Mouse (Mus musculus) forebrain, embryonic 12.5 days (tissue): ENCODE results near the gene Dlx5. TPM values are rescaled to one million over a fixed set of nuclear protein-coding genes. Genes with fewer than 3 reads are reported as not detected.

Experiments
- ATAC-seq: fragments of 200-750 bp; cut with Nextera tagmentation; 2 replicates; pipeline ENCODE4 v1.8.0; 2017; ENCODE audit warnings: moderate TSS enrichment; ENCODE audit not compliant: low FRiP score
- H3K27ac ChIP-seq: fragments of 300-500 bp; sonication (generic); 2 replicates; pipeline ENCODE4 v1.5.1; 2016; ENCODE audit warnings: mild to moderate bottlenecking
- H3K27me3 ChIP-seq: fragments of 300-500 bp; sonication (generic); 2 replicates; pipeline ENCODE4 v1.6.1; 2016; ENCODE audit warnings: mild to moderate bottlenecking
- H3K36me3 ChIP-seq: fragments of 300-500 bp; sonication (generic); replicated peaks from 2 replicates; pipeline ENCODE4 v1.6.1; 2016; ENCODE audit warnings: mild to moderate bottlenecking
- H3K4me1 ChIP-seq: fragments of 300-500 bp; sonication (generic); 2 replicates; pipeline ENCODE4 v1.6.1; 2016
- H3K4me2 ChIP-seq: fragments of 300-500 bp; sonication (generic); 2 replicates; pipeline ENCODE4 v1.6.1; 2016; ENCODE audit warnings: mild to moderate bottlenecking, moderate library complexity
- H3K4me3 ChIP-seq: fragments of 300-500 bp; sonication (generic); replicated peaks from 2 replicates; pipeline ENCODE4 v1.5.1; 2016; ENCODE audit warnings: mild to moderate bottlenecking
- H3K9ac ChIP-seq: fragments of 300-500 bp; sonication (generic); 2 replicates; pipeline ENCODE4 v1.6.1; 2016; ENCODE audit warnings: mild to moderate bottlenecking
- H3K9me3 ChIP-seq: fragments of 300-500 bp; sonication (generic); 2 replicates; pipeline ENCODE4 v1.6.1; 2016
- WGBS: fragments of 180-500 bp; shearing (Covaris S2); methylation state at CpG from one replicate; pipeline ENCODE4 v1.1.7; 2016; 5-methylcytosine and 5-hydroxymethylcytosine counted together
- polyA plus RNA-seq: library from polyadenylated mRNA; unstranded; fragments of >200 nt; fragmentation: Nextera tagmentation; extraction: Ambion mirVana; gene quantifications from 2 replicates; pipeline ENCODE4 v1.2.1, GENCODE M21; 2016

The Dlx5 gene
- 68.0 and 102 TPM in 2 replicates for polyA plus RNA-seq

GRCm38 (mm10) chr6:6881638-6882190 is at the start of gene Dlx5:
Gene Dlx5, minus strand, starts transcription at chr6:6882085.
- Histone ChIP-seq H3K9me3 (no peaks in the 10 kb centered on the region), H3K9ac (peak within 1 kb of the TSS; percentile 78), H3K36me3 (no peaks in the 10 kb centered on the region), H3K4me2 (peak within 1 kb of the TSS; percentile 85), H3K27ac (peak within 1 kb of the TSS; percentile 89), H3K27me3 (peaks cover 76% of the 10 kb centered on the region), H3K4me1 (peaks cover 30% of the 10 kb centered on the region), H3K4me3 (peak within 1 kb of the TSS; percentile 61)
- 0% methylated on average over 38 of the region's 42 CpGs for WGBS
- peak; percentile 84 for ATAC-seq

- no peak overlapping the region for H3K9ac ChIP-seq
- no peak overlapping the region for H3K4me2 ChIP-seq
- no peaks in the 10 kb centered on the region for H3K9me3 ChIP-seq
- H3K4me1 ChIP-seq: no peaks in the 10 kb centered on the region
- H3K27ac ChIP-seq: no peak overlapping the region
- no peaks in the 10 kb centered on the region for H3K36me3 ChIP-seq
- H3K4me3 ChIP-seq: no peak overlapping the region
- WGBS: 79% methylated on average over 4 of the region's 4 CpGs
- no peak for ATAC-seq
- no peaks in the 10 kb centered on the region for H3K27me3 ChIP-seq
Measured at GRCm38 (mm10) chr6:6931507-6931906, 49.6 kb upstream of the Dlx5 start.

DNA sequence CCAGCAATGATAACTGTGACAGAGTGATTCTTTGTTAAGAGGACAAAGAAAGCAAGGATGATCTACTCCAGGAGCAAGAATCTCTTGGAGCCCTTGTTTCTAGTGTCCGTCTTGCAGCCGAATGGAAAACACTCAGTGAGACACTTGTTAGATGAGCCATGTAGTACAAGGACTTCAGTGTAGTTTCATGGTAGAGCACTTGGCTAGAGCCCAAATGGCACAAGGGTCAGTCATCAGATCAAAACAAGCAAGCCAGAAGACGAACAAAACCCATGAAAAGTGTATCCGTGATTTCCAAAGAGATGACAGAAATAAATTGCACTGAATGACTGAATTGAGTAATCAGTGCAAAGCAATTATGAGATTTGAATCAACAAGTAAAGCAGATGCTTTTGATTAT is 48.9 kb upstream of the Dlx5 start:
- 81% methylated on average over 4 of the region's 4 CpGs for WGBS
- no peak overlapping the region for H3K27ac ChIP-seq
- H3K4me3 ChIP-seq: no peak overlapping the region
- ATAC-seq: no peak
- no peak overlapping the region for H3K4me2 ChIP-seq
- no peaks in the 10 kb centered on the region for H3K36me3 ChIP-seq
- no peak overlapping the region for H3K9ac ChIP-seq
- H3K4me1 ChIP-seq: no peaks in the 10 kb centered on the region
- H3K9me3 ChIP-seq: no peaks in the 10 kb centered on the region
- no peaks in the 10 kb centered on the region for H3K27me3 ChIP-seq

- Histone ChIP-seq H3K9me3 (no peaks in the 10 kb centered on the region), H3K4me1 (no peaks in the 10 kb centered on the region), H3K27ac (no peak overlapping the region), H3K36me3 (no peaks in the 10 kb centered on the region), H3K4me3 (no peak overlapping the region), H3K27me3 (no peaks in the 10 kb centered on the region), H3K4me2 (no peak overlapping the region), H3K9ac (no peak overlapping the region)
- no peak for ATAC-seq
- WGBS: 50% methylated on average over 1 of the region's 1 CpGs
Measured at GRCm38 (mm10) chr6:6925264-6925663, 43.4 kb upstream of the Dlx5 start.

GRCm38 (mm10) chr6:6917334-6917733 is 35.4 kb upstream of the Dlx5 start:
- H3K4me1 ChIP-seq: no peaks in the 10 kb centered on the region
- no peak overlapping the region for H3K9ac ChIP-seq
- H3K9me3 ChIP-seq: no peaks in the 10 kb centered on the region
- H3K4me2 ChIP-seq: no peak overlapping the region
- ATAC-seq: no peak
- no peak overlapping the region for H3K27ac ChIP-seq
- no peaks in the 10 kb centered on the region for H3K36me3 ChIP-seq
- no peak overlapping the region for H3K4me3 ChIP-seq
- no peaks in the 10 kb centered on the region for H3K27me3 ChIP-seq
- WGBS: 97% methylated on average over 4 of the region's 4 CpGs

- Histone ChIP-seq H3K27me3 (no peaks in the 10 kb centered on the region), H3K9ac (no peak overlapping the region), H3K9me3 (no peaks in the 10 kb centered on the region), H3K36me3 (no peaks in the 10 kb centered on the region), H3K4me1 (no peaks in the 10 kb centered on the region), H3K27ac (no peak overlapping the region), H3K4me2 (no peak overlapping the region), H3K4me3 (no peak overlapping the region)
- 55% methylated on average over 9 of the region's 9 CpGs for WGBS
- no peak for ATAC-seq
Measured at GRCm38 (mm10) chr6:6915526-6915915, 33.6 kb upstream of the Dlx5 start.

GRCm38 (mm10) chr6:6914849-6915525 is 33.1 kb upstream of the Dlx5 start:
- 34% methylated on average over 5 of the region's 5 CpGs for WGBS

GRCm38 (mm10) chr6:6914304-6914703 is 32.4 kb upstream of the Dlx5 start:
- H3K4me2 ChIP-seq: no peak overlapping the region
- H3K4me1 ChIP-seq: no peaks in the 10 kb centered on the region
- H3K9me3 ChIP-seq: no peaks in the 10 kb centered on the region
- H3K4me3 ChIP-seq: no peak overlapping the region
- ATAC-seq: no peak
- no peak overlapping the region for H3K9ac ChIP-seq
- 92% methylated on average over 1 of the region's 1 CpGs for WGBS
- H3K27ac ChIP-seq: no peak overlapping the region
- no peaks in the 10 kb centered on the region for H3K27me3 ChIP-seq
- H3K36me3 ChIP-seq: no peaks in the 10 kb centered on the region

More at GRCm38 (mm10) chr6:6914849-6915525, 33.1 kb upstream of the Dlx5 start:
- no peak overlapping the region for H3K27ac ChIP-seq
- peak; percentile 72 for ATAC-seq
- no peaks in the 10 kb centered on the region for H3K9me3 ChIP-seq
- no peaks in the 10 kb centered on the region for H3K4me1 ChIP-seq
- H3K4me2 ChIP-seq: no peak overlapping the region
- H3K27me3 ChIP-seq: no peaks in the 10 kb centered on the region
- H3K36me3 ChIP-seq: no peaks in the 10 kb centered on the region
- H3K9ac ChIP-seq: no peak overlapping the region
- no peak overlapping the region for H3K4me3 ChIP-seq

- no peak overlapping the region for H3K4me3 ChIP-seq
- H3K9ac ChIP-seq: no peak overlapping the region
- no peaks in the 10 kb centered on the region for H3K36me3 ChIP-seq
- no peak overlapping the region for H3K27ac ChIP-seq
- H3K4me2 ChIP-seq: no peak overlapping the region
- H3K27me3 ChIP-seq: no peaks in the 10 kb centered on the region
- no peaks in the 10 kb centered on the region for H3K4me1 ChIP-seq
- no peak for ATAC-seq
- H3K9me3 ChIP-seq: no peaks in the 10 kb centered on the region
- WGBS: 83% methylated on average over 8 of the region's 8 CpGs
Measured at GRCm38 (mm10) chr6:6909586-6909985, 27.7 kb upstream of the Dlx5 start.

DNA sequence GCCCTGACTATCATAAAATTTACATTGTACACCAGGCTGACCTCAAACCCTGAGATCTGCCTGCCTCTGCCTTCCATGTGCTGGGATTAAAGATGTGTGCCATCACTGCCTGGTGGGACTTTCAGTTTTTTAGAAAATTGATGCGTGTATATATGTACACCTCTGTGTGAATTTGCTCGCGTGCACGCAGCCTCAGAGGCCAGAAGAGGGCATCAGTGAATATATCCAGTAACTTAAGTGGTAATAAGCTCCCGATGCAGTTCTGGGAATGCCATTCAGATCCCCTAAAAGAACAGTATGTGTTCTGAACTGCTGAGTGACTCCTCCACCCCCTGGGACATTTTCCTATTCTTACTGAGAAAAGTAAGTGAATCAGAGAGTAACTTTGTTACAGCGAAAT is 8.2 kb upstream of the Dlx5 start:
- Histone ChIP-seq H3K27me3 (peaks cover 7% of the 10 kb centered on the region; the same call in 1 of the 2 replicates), H3K36me3 (no peaks in the 10 kb centered on the region), H3K4me2 (no peak overlapping the region), H3K27ac (no peak overlapping the region), H3K4me3 (no peak overlapping the region), H3K9ac (no peak overlapping the region), H3K4me1 (no peaks in the 10 kb centered on the region), H3K9me3 (no peaks in the 10 kb centered on the region)
- WGBS: 70% methylated on average over 6 of the region's 6 CpGs
- no peak for ATAC-seq

GRCm38 (mm10) chr6:6886225-6886624 is 4.3 kb upstream of the Dlx5 start:
- H3K27me3 ChIP-seq: peaks cover 41% of the 10 kb centered on the region
- H3K27ac ChIP-seq: no peak overlapping the region
- 84% methylated on average over 3 of the region's 3 CpGs for WGBS
- H3K9ac ChIP-seq: no peak overlapping the region
- H3K4me2 ChIP-seq: no peak overlapping the region
- H3K4me3 ChIP-seq: no peak overlapping the region
- no peaks in the 10 kb centered on the region for H3K36me3 ChIP-seq
- no peaks in the 10 kb centered on the region for H3K9me3 ChIP-seq
- no peak for ATAC-seq
- H3K4me1 ChIP-seq: peaks cover 13% of the 10 kb centered on the region

DNA sequence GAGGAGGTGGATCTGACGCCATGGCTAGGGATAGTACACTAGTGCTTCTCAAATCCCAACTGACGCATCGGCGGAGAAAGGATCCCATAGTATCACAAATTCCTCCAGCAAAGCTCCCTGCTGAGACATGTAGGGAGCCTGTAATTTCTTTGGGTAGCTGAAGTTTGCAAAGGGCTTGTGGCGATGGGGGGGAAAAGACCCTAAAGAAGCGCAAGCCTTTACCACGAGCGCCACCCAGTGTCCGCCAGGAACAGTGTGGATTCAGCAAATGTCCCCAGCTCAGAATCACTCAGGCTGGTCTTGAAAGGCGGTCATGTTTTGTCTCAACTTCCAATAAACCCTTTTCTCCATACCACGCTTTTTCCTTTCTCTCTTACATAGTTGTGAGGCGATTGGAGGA is 3.0 kb upstream of the Dlx5 start:
- Histone ChIP-seq H3K27ac (no peak overlapping the region), H3K36me3 (no peaks in the 10 kb centered on the region), H3K27me3 (peaks cover 54% of the 10 kb centered on the region), H3K4me3 (no peak overlapping the region), H3K4me2 (no peak overlapping the region), H3K4me1 (peaks cover 17% of the 10 kb centered on the region), H3K9me3 (no peaks in the 10 kb centered on the region), H3K9ac (no peak overlapping the region)
- 2% methylated on average over 12 of the region's 12 CpGs for WGBS
- ATAC-seq: no peak

DNA sequence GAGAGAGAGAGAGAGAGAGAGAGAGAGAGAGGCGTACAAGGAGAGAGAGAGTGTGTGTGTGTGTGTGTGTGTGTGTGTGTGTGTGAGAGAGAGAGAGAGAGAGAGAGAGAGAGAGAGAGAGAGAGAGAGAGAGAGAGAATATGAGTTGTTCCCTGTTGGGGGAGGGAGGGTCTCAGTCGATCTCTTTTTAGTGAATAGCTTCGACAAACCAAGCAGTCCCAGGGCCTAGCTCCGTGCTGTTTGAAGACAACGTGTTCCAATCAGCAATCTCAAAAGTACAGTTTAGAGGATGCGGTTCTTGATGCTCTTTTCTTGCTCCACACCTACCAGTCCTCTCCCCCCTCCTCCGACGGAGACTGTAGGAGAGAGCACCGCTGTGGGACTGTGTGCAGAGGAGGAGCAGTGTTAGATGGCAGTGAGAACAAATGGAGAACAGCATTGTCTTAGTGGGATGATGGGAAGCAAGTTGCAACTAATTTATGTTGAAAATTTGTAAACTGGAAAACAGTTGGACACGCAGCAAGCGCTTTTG is 447 bp upstream of the Dlx5 start:
- peak overlapping the region; percentile 85 for H3K4me2 ChIP-seq
- peak overlapping the region; percentile 89; the same call in 1 of the 2 replicates for H3K27ac ChIP-seq
- no peak overlapping the region for H3K9ac ChIP-seq
- H3K4me3 ChIP-seq: peak overlapping the region; percentile 61
- no peaks in the 10 kb centered on the region for H3K9me3 ChIP-seq
- WGBS: 5% methylated on average over 10 of the region's 11 CpGs
- peak; percentile 9; the same call in 1 of the 2 replicates for ATAC-seq
- peaks cover 30% of the 10 kb centered on the region for H3K4me1 ChIP-seq
- no peaks in the 10 kb centered on the region for H3K36me3 ChIP-seq
- peaks cover 70% of the 10 kb centered on the region for H3K27me3 ChIP-seq
